Comparison of ENCODE assay signal across 8 mouse cellular contexts in the genomic region with DNA sequence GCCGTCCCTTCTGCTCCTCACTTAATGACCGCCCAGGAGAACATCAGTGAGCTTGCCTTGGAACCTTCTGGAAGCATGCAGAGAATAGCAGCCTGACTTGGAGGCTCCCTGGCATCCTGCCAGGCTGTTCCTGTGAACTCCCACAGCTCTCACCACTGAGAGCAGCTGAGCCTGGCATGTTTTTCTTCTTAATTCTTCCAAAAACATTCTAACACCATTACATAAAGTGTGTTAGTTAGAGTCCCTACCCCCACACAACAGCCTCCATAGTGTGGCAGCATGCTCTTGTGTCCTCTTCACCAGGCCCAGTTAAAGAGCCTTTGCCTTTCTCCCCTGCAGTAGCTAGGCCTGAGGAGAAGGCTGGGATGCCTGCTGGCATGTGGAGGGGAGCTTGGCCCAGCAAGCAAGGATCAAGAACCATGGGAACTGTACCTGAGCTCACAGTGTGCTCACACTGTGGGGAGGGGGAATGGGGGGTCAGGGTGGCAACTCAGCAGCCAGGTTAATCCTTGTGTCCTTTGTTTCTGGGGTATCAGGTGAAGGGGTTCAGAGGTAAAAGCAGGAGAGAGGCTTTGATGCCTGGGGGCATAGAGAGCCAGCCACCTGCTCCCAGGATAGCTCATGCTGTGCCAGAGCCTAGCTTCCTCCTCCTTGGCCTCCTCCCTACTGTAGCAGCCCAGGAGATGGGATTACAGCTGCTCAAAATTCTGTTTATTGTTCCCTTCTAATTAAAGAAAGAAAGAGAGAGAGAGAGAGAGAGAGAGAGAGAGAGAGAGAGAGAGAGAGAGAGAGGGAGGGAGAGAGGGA. TPM values are rescaled to one million over a fixed set of nuclear protein-coding genes. Genes with fewer than 3 reads are reported as not detected.
DNase-seq lines count a peak whose midpoint lies in the region; ATAC-seq lines count a peak whose summit lies in the region.

No protein-coding gene starts in this region.

- 0 out of 2 replicates have a peak, but pooled peaks have one; percentile 29 for ATAC-seq in hindbrain, embryonic 14.5 days (ENCODE audit: low FRiP score)

- no peaks in the 10 kb centered on the region for H3K9me3 ChIP-seq in hindbrain, embryonic 14.5 days (ENCODE audit: control insufficient read depth, low read length)

- no peaks in the 10 kb centered on the region for H3K36me3 ChIP-seq in hindbrain, embryonic 14.5 days (replicated peaks; ENCODE audit: control insufficient read depth, insufficient read depth)

- no peak overlapping the region for H3K4me3 ChIP-seq in hindbrain, embryonic 14.5 days (replicated peaks; ENCODE audit: low read length)

- 52% methylated on average over 2 of the region's 2 CpGs for WGBS in hindbrain, embryonic 14.5 days

- no peak overlapping the region for H3K9ac ChIP-seq in hindbrain, embryonic 14.5 days

- no peak overlapping the region for H3K4me2 ChIP-seq in hindbrain, embryonic 14.5 days (replicated peaks)

- peak; percentile 13 for DNase-seq in embryo, embryonic 11 days
- no peak for DNase-seq in embryo, embryonic 10.5 days (ENCODE audit: low spot score)
- peak; percentile 41 for DNase-seq in 3T3-L1 (ENCODE audit: low read depth, low spot score)
- peak; percentile 82 to 83 for DNase-seq in cerebellum, postnatal 36 days
- DNase-seq in hindbrain, embryonic 14.5 days (ENCODE audit: low spot score): peak; percentile 58
- DNase-seq in left cerebral cortex, adult 18-20 months (ENCODE audit: low spot score in 2 of 2): peak; percentile 86 to 91
- peak; percentile 63 for DNase-seq in ovary, postnatal 36 days (ENCODE audit: low spot score)
- DNase-seq in thymus, postnatal 4 days: no peak

- no peaks in the 10 kb centered on the region for H3K27me3 ChIP-seq in hindbrain, embryonic 14.5 days (ENCODE audit: control insufficient read depth, insufficient read depth, low read length)

- no peak overlapping the region; the same call in 1 of the 2 replicates for H3K27ac ChIP-seq in hindbrain, embryonic 14.5 days

- H3K4me1 ChIP-seq in hindbrain, embryonic 14.5 days (replicated peaks; ENCODE audit: control insufficient read depth, insufficient read depth, low read length): peaks cover 16% of the 10 kb centered on the region; the same call in 1 of the 2 replicates

RNA-seq across cellular contexts. Expression of a gene that starts 7.3 kb away (rescaled TPM):
- polyA plus RNA-seq in hindbrain, embryonic 14.5 days (2014; fragmentation: Nextera tagmentation; extraction: Ambion mirVana): 5.9 and 6.4 TPM in 2 replicates
- total RNA-seq in left cerebral cortex, adult 18-20 months (2021): 100 to 1,000 TPM; 129 to 153 TPM

RNA-seq across cellular contexts. Expression of a gene that starts 11.8 kb away (rescaled TPM):
- polyA plus RNA-seq in hindbrain, embryonic 14.5 days (2014; fragmentation: Nextera tagmentation; extraction: Ambion mirVana): 112 and 117 TPM in 2 replicates
- total RNA-seq in left cerebral cortex, adult 18-20 months (2021): 100 to 1,000 TPM; 161 to 171 TPM

RNA-seq across cellular contexts. Expression of a gene that starts 34.2 kb away (rescaled TPM):
- polyA plus RNA-seq in hindbrain, embryonic 14.5 days (2014; fragmentation: Nextera tagmentation; extraction: Ambion mirVana): 52.0 and 58.9 TPM in 2 replicates
- total RNA-seq in left cerebral cortex, adult 18-20 months (2021): 10 to 100 TPM; 40.0 to 45.4 TPM

RNA-seq across cellular contexts. Expression of a gene that starts 44.9 kb away (rescaled TPM):
- 65.0 and 78.5 TPM in 2 replicates for polyA plus RNA-seq in hindbrain, embryonic 14.5 days (2014; fragmentation: Nextera tagmentation; extraction: Ambion mirVana)
- 10 to 100 TPM; 37.0 to 39.8 TPM for total RNA-seq in left cerebral cortex, adult 18-20 months (2021)

Comparison
In these comparisons a context has a peak if more than half of its experiments do, and no peak if none do; other contexts are left out.
1. DNase-seq: peak in embryo, embryonic 11 days (single experiment), 3T3-L1 (single experiment), cerebellum, postnatal 36 days (2 of 2), hindbrain, embryonic 14.5 days (single experiment), left cerebral cortex, adult 18-20 months (2 of 2) and ovary, postnatal 36 days (single experiment); none in embryo, embryonic 10.5 days (single experiment) and thymus, postnatal 4 days (single experiment).